Mouse (Mus musculus) skeletal muscle tissue, adult 2 months (tissue): Measurements from ENCODE around the gene Adamts9.
A peak's percentile ranks its signal among the peaks of the same experiment; 100 is the strongest.

Experiments used
- DNase-seq: peaks from one replicate; pipeline ENCODE4 v3.0.0-alpha.2; 2012; ENCODE audit warnings: low read depth, low spot score

Adamts9 gene

DNA sequence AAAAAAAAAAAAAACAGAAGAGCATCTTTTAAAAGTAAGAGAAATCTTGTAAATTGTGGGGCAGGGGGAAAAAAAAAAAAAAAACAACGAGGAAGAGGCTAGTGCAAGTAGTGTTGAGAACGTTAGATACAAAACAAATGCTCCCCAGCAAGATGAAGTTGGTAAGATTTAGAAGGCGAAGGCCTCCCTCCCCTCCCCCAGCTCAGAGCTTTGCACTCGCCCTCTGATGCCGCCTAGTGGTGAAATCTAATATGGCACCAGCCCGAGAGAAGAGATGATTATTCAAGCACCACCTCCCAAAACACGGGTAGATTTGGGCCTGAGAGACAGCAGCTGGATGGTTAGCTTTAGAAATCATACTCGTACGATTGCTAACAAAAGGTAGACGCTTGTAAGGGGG lies 215.2 kb downstream of the Adamts9 start:
- peak; percentile 51 for DNase-seq

DNA sequence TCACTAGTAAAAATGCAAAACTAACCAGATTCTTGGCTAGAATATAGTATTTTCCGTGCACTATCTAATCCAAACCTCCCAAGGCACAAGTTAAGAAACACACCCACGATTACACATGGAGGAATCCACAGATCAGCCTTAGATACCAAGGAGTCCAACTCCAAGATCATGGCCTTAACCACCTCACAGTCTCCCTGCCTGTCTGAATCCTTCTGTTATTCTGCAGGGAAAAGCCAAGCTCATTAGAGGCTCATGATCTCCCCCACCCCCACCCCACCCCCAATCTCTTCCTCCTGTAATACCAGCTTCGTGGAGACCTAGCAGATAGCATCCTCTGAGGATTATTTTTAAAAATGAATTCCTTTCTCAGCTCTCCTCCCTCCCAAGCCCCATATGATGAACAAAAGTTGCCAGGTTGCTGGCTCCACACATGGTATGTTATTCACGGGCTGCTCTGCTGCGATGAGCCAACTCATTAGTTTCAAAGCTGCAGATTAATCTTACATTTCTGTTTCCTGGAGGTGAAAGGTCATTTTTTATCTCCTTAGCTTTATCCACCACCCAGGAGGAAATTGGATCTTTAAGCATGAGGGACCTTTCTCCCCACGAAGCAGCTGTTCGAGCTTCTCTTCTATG lies 215.8 kb downstream of the Adamts9 start:
- no peak for DNase-seq

- peak; percentile 51 for DNase-seq
These were observed 217.2 kb downstream of the Adamts9 start for GRCm38 (mm10) chr6:92726121-92726520.

DNA sequence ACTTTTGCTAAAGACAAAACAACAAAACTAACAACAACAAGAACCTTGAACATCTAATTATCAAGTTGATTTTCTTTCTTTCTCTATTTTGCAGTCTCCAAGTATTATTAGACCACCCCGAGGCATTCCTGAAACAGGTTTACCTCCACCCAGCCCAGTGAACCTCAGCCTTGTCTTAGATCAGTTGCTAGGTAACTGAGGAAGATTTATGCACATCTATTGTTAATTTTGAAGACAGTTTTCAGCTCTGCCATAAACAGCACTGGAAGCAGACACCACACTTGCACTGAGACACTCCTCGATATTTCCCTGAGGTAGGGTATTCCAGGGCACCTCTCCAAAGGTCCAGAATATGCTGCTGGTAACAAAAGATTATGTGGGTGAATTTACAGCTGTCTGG lies 218.9 kb downstream of the Adamts9 start:
- no peak for DNase-seq
